Mouse (Mus musculus): Measurements from ENCODE around the gene Zdhhc18. TPM values are rescaled to one million over a fixed set of nuclear protein-coding genes. Genes with fewer than 3 reads are reported as not detected.

Gene Zdhhc18
- polyA plus RNA-seq, 1 experiment from 2014 or later, result 5.8 TPM

DNA sequence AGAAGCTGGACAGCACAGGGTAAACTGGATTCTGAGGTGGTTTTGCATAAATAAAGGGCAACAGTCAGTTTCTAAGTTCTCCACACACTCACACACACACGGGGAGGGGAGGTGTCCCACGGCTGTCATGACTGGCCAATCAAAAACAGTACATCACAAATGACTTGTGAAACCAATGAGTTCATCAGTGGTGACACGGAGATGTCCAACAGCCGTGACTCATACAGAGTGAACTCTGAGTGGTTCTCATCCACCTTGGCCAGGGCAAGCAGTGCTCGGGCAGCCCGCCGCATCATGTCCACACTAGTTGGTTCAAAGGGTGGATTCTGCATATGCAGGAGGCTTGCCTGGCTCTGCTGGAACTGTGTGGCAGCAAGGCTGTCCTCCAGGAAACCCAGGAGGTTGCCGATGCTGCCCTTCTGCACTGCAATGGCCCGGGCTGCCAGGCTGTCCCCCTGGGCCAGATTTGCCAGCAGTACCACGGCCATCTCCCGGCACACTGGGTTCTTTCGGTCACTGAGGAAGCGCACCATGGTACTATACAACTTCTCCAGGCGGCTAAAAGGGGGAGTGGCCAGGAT, 30.3 kb upstream of the Zdhhc18 start:
- ATAC-seq (peak; percentile 8; the same call in 1 of the 2 replicates), DNase-seq (ENCODE audit: low spot score) (no peak)
- no peak for TF ChIP-seq CTCF (IDR thresholded peaks at IDR 0.05)
- TF ChIP-seq EP300 (IDR thresholded peaks at IDR 0.05), result no peak
- H3K4me1 ChIP-seq (ENCODE audit: insufficient read depth, low read depth, low read length), result peaks cover 3% of the 10 kb centered on the region; the same call in 1 of the 2 replicates
- H3K36me3 ChIP-seq (ENCODE audit: insufficient read depth, low read length), result peaks cover 38% of the 10 kb centered on the region
- H3K27me3 ChIP-seq (replicated peaks; ENCODE audit: insufficient read depth, low read length), result no peaks in the 10 kb centered on the region
- no peak overlapping the region for H3K27ac ChIP-seq (ENCODE audit: low read length)
- no peak overlapping the region for H3K9ac ChIP-seq (replicated peaks; ENCODE audit: low read depth)
- H3K9me3 ChIP-seq (ENCODE audit: low read length), result no peaks in the 10 kb centered on the region
- 82% methylated on average over 14 of the region's 14 CpGs for WGBS
- H3K4me2 ChIP-seq (replicated peaks; ENCODE audit: low read depth, low read length), result no peak overlapping the region
- H3K4me3 ChIP-seq (ENCODE audit: low read depth, low read length), result no peak overlapping the region

DNA sequence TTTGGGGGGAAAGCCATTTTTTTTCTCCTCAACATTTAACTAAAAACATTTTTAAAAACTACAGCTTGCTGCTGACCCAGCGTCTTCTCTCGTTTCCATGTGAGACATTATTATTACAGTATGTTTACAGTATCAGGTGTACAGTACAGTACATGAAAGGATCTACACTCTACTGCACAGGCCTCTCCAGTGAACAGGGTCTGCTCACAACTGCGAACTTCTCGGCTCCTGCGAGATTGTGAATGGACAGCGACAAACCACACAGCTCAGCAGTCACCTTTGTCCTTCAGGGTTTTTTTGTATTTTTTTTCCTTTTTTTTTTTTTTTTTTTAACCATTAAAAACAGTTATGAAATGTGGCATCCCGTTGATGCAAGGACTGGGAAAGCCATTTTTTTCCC, 29.7 kb upstream of the Zdhhc18 start:
- no peak overlapping the region for H3K4me3 ChIP-seq (ENCODE audit: low read depth, low read length)
- no peak overlapping the region for H3K4me2 ChIP-seq (replicated peaks; ENCODE audit: low read depth, low read length)
- H3K36me3 ChIP-seq (ENCODE audit: insufficient read depth, low read length), result peaks cover 32% of the 10 kb centered on the region
- peaks cover 5% of the 10 kb centered on the region; the same call in 1 of the 2 replicates for H3K4me1 ChIP-seq (ENCODE audit: insufficient read depth, low read depth, low read length)
- no peaks in the 10 kb centered on the region for H3K27me3 ChIP-seq (replicated peaks; ENCODE audit: insufficient read depth, low read length)
- no peak overlapping the region for H3K9ac ChIP-seq (replicated peaks; ENCODE audit: low read depth)
- DNase-seq (ENCODE audit: low spot score), result no peak
- no peak overlapping the region for H3K27ac ChIP-seq (ENCODE audit: low read length)
- no peaks in the 10 kb centered on the region for H3K9me3 ChIP-seq (ENCODE audit: low read length)
- no peak for TF ChIP-seq CTCF (IDR thresholded peaks at IDR 0.05)
- no peak for TF ChIP-seq EP300 (IDR thresholded peaks at IDR 0.05)
- ATAC-seq, result no peak
- 75% methylated on average over 7 of the region's 7 CpGs for WGBS

DNA sequence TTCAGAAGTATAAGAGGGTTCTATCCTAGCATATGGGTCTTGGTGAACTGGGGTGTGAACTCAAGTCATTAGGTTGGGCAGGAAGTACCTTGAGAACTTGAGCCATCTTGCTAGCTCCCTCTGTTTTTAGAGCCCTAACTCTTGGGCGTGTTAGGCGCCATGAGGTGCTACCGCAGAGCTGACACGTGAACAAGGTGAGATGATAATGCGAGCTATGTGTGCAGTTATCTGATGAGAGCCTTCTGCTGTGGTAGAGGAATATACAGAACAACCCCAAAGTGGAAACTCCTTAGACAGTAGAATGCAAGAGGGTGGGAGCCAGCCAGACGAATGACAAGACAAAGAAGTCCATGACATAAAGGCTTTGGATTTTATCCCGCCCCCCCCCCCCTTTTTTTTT, 27.3 kb upstream of the Zdhhc18 start:
- peaks cover 10% of the 10 kb centered on the region; the same call in 1 of the 2 replicates for H3K4me1 ChIP-seq (ENCODE audit: insufficient read depth, low read depth, low read length)
- WGBS, result 74% methylated on average over 7 of the region's 7 CpGs
- TF ChIP-seq CTCF (IDR thresholded peaks at IDR 0.05) (no peak), EP300 (IDR thresholded peaks at IDR 0.05) (no peak)

DNA sequence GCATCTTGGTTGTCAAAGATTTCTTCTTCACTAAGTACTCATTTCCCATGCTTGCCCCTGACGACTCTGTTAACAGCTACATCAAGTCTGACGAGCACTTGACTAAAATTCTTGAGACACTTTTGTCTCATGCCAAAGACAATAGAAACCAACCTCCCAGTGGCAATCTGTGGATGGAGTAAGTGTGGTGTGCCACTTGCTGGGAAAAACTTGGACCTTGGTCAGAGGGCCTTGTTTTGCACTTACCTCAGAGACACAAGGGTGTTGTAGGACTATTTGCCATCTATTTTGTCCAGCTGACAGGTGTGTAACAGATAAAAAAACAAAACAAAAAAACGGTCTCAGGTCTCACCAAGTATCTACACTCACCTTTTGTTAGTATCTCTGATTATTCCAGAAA, 26.2 kb upstream of the Zdhhc18 start:
- no peaks in the 10 kb centered on the region for H3K9me3 ChIP-seq (ENCODE audit: low read length)
- peaks cover 10% of the 10 kb centered on the region; the same call in 1 of the 2 replicates for H3K4me1 ChIP-seq (ENCODE audit: insufficient read depth, low read depth, low read length)
- TF ChIP-seq EP300 (IDR thresholded peaks at IDR 0.05), result no peak
- TF ChIP-seq CTCF (IDR thresholded peaks at IDR 0.05), result no peak
- peak overlapping the region; percentile 47 for H3K27ac ChIP-seq (ENCODE audit: low read length)
- H3K4me2 ChIP-seq (replicated peaks; ENCODE audit: low read depth, low read length), result no peak overlapping the region
- H3K27me3 ChIP-seq (replicated peaks; ENCODE audit: insufficient read depth, low read length), result no peaks in the 10 kb centered on the region
- no peak overlapping the region for H3K4me3 ChIP-seq (ENCODE audit: low read depth, low read length)
- 17% methylated on average over 3 of the region's 3 CpGs for WGBS
- peaks cover 7% of the 10 kb centered on the region; the same call in 1 of the 2 replicates for H3K36me3 ChIP-seq (ENCODE audit: insufficient read depth, low read length)
- peak; percentile 40 for DNase-seq (ENCODE audit: low spot score)
- ATAC-seq, result no peak
- H3K9ac ChIP-seq (replicated peaks; ENCODE audit: low read depth), result no peak overlapping the region

More for the DNA sequence above, 27.3 kb upstream of the Zdhhc18 start:
- H3K4me3 ChIP-seq (ENCODE audit: low read depth, low read length), result no peak overlapping the region
- H3K27ac ChIP-seq (ENCODE audit: low read length), result no peak overlapping the region
- ATAC-seq (no peak), DNase-seq (ENCODE audit: low spot score) (no peak)
- H3K9ac ChIP-seq (replicated peaks; ENCODE audit: low read depth), result no peak overlapping the region
- peaks cover 11% of the 10 kb centered on the region; the same call in 1 of the 2 replicates for H3K36me3 ChIP-seq (ENCODE audit: insufficient read depth, low read length)
- no peaks in the 10 kb centered on the region for H3K9me3 ChIP-seq (ENCODE audit: low read length)
- no peaks in the 10 kb centered on the region for H3K27me3 ChIP-seq (replicated peaks; ENCODE audit: insufficient read depth, low read length)
- H3K4me2 ChIP-seq (replicated peaks; ENCODE audit: low read depth, low read length), result no peak overlapping the region

DNA sequence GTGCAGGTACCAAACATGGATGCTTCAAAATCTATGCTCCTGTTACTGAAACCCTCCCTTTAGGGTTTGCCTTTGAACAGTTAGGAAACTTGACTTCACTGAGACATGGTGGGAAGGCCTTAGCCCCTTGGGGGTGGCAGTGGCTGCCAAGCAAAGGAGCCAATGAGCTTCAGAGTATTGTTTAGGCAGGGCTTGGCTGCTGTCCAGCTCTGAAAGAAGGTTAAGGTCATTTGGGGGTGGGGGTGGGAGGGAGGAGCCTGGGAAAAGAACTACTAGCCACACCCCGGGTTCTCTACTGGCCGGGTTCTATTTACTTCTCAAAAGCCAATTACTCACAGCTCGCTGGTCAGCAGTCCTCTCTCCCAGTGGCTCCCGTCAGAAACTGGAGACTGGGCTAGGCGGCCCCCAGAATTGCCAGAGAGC, 25.7 kb upstream of the Zdhhc18 start:
- H3K4me2 ChIP-seq (replicated peaks; ENCODE audit: low read depth, low read length), result no peak overlapping the region
- no peaks in the 10 kb centered on the region for H3K27me3 ChIP-seq (replicated peaks; ENCODE audit: insufficient read depth, low read length)
- ATAC-seq (peak; percentile 46), DNase-seq (ENCODE audit: low spot score) (peak; percentile 88)
- 0 out of 2 replicates have a peak, but pooled peaks cover 7% of the 10 kb centered on the region for H3K36me3 ChIP-seq (ENCODE audit: insufficient read depth, low read length)
- no peaks in the 10 kb centered on the region for H3K9me3 ChIP-seq (ENCODE audit: low read length)
- TF ChIP-seq EP300 (IDR thresholded peaks at IDR 0.05) (no peak), CTCF (IDR thresholded peaks at IDR 0.05) (no peak)
- H3K27ac ChIP-seq (ENCODE audit: low read length), result peak overlapping the region; percentile 47
- no peak overlapping the region for H3K9ac ChIP-seq (replicated peaks; ENCODE audit: low read depth)
- no peak overlapping the region for H3K4me3 ChIP-seq (ENCODE audit: low read depth, low read length)
- peaks cover 12% of the 10 kb centered on the region; the same call in 1 of the 2 replicates for H3K4me1 ChIP-seq (ENCODE audit: insufficient read depth, low read depth, low read length)
- WGBS, result 8% methylated on average over 5 of the region's 5 CpGs

DNA sequence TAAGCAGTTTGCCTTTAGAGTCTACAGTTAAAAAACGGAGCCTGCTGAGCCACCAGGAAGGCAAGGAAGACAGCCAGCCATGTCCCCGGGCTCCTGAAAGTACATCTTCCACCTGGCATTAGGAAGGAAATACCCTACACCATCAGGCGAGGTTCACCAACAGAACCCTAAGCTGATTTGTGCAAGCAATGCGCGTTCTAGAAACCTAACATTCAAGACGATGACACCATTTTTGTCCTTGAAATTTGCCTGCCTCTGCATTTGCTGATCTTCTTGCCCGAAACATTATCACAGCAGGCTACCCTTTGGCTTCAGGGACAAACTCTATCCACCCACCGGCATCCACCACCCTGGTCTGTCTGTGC, 24.4 kb upstream of the Zdhhc18 start:
- H3K4me2 ChIP-seq (replicated peaks; ENCODE audit: low read depth, low read length), result peak overlapping the region; percentile 76
- H3K27ac ChIP-seq (ENCODE audit: low read length), result peak overlapping the region; percentile 99
- 40% methylated on average over 8 of the region's 8 CpGs for WGBS
- no peak for TF ChIP-seq CTCF (IDR thresholded peaks at IDR 0.05)
- no peak for DNase-seq (ENCODE audit: low spot score)
- no peaks in the 10 kb centered on the region for H3K9me3 ChIP-seq (ENCODE audit: low read length)
- 0 out of 2 replicates have a peak overlapping the region, but pooled peaks have one; percentile 16 for H3K4me3 ChIP-seq (ENCODE audit: low read depth, low read length)
- 0 out of 2 replicates have a peak overlapping the region, but pooled peaks have one; percentile 1 for H3K9ac ChIP-seq (replicated peaks; ENCODE audit: low read depth)
- H3K4me1 ChIP-seq (ENCODE audit: insufficient read depth, low read depth, low read length), result peaks cover 17% of the 10 kb centered on the region
- H3K36me3 ChIP-seq (ENCODE audit: insufficient read depth, low read length), result no peaks in the 10 kb centered on the region
- no peaks in the 10 kb centered on the region for H3K27me3 ChIP-seq (replicated peaks; ENCODE audit: insufficient read depth, low read length)
- no peak for ATAC-seq
